Mouse (Mus musculus) bone marrow macrophage, adult 2 months (primary cell): ENCODE measurements around the gene 1600002K03Rik.

Experiments used
- CTCF ChIP-seq: IDR thresholded peaks from 2 replicates; pipeline ENCODE4 v1.5.1; 2012; ENCODE audit warnings: low read depth, mild to moderate bottlenecking, low read length, moderate library complexity
- POLR2A ChIP-seq: IDR thresholded peaks from 2 replicates; pipeline ENCODE4 v1.6.1; 2012; ENCODE audit warnings: mild to moderate bottlenecking, low read depth, low read length, borderline replicate concordance

DNA sequence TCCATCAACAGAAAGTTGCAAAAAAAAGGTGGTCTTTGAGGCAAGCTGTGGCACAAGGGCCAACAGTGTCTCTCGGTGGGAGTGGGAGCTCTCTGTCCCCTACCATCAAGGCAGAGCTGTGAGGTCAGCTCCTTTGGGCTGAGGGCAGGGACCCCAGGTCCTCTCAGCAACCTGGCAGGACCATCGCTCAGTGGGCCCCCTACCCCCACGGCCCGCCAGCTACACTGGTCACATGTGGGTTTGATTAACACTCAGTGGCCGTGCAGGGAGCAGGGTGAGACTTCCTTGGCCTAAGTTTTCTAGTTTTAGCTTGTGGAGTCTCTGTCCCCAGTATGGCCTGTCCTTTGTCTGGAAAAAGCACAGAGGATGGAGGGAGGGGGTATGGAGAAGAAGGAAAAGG lies 8.1 kb downstream of the 1600002K03Rik start:
- TF ChIP-seq POLR2A: no peak
- TF ChIP-seq CTCF: no peak
